Mouse (Mus musculus): ENCODE measurements around the gene Shc3. TPM values are rescaled to one million over a fixed set of nuclear protein-coding genes. Genes with fewer than 3 reads are reported as not detected.

Shc3 gene
- polyA plus RNA-seq (2016; fragmentation: Nextera tagmentation; extraction: Ambion mirVana) = 4.5 and 5.4 TPM in 2 replicates

- under 1% methylated on average over 36 of the region's 36 CpGs for WGBS
- 0 out of 2 replicates have a peak within 1 kb of the TSS, but pooled peaks have one; percentile 46 for H3K27ac ChIP-seq
- peak within 1 kb of the TSS; percentile 95 for H3K4me2 ChIP-seq (replicated peaks)
- no peaks in the 10 kb centered on the region for H3K9me3 ChIP-seq
- H3K4me3 ChIP-seq = peak within 1 kb of the TSS; percentile 33
- ATAC-seq (ENCODE audit: low FRiP score, low read depth) = peak; percentile 90
- H3K4me1 ChIP-seq = peaks cover 40% of the 10 kb centered on the region
- H3K36me3 ChIP-seq = no peaks in the 10 kb centered on the region
- H3K9ac ChIP-seq = peak within 1 kb of the TSS; percentile 55
- H3K27me3 ChIP-seq (replicated peaks) = peaks cover 39% of the 10 kb centered on the region
These were observed at the start of gene Shc3 for GRCm38 (mm10) chr13:51568911-51569684. Gene Shc3 (minus strand): TSS chr13:51569419.

DNA sequence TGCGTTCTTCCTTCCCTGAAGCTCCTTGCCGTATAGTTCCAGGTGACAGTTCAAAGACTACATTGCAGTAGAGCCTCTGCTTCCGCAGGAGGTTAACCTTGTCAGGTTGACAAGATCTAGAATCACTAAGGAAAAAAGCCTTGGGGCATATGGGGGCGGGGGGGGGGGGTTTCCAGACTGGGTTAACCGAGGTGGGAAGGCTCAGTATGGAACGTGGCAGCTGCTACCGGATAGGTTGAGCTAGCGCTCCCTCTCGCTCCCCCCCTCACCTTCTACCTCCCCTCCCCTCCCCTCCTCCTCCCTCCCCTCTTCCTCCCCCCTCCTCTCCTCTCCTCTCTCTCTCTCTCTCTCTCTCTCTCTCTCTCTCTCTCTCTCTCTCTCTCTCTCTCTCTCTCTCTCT, 49.4 kb upstream of the Shc3 start:
- Histone ChIP-seq H3K4me1 (peaks cover 4% of the 10 kb centered on the region; the same call in 1 of the 2 replicates), H3K27me3 (replicated peaks) (no peaks in the 10 kb centered on the region), H3K9ac (no peak overlapping the region), H3K4me2 (replicated peaks) (no peak overlapping the region), H3K4me3 (no peak overlapping the region), H3K27ac (no peak overlapping the region), H3K36me3 (no peaks in the 10 kb centered on the region), H3K9me3 (no peaks in the 10 kb centered on the region)
- 0 out of 2 replicates have a peak, but pooled peaks have one; percentile 50 for ATAC-seq (ENCODE audit: low FRiP score, low read depth)
- 19% methylated on average over 8 of the region's 9 CpGs for WGBS

- Histone ChIP-seq H3K27ac (no peak overlapping the region), H3K27me3 (replicated peaks) (no peaks in the 10 kb centered on the region), H3K4me1 (peaks cover 4% of the 10 kb centered on the region; the same call in 1 of the 2 replicates), H3K9me3 (no peaks in the 10 kb centered on the region), H3K4me2 (replicated peaks) (peak overlapping the region; percentile 31), H3K36me3 (no peaks in the 10 kb centered on the region), H3K4me3 (no peak overlapping the region), H3K9ac (no peak overlapping the region)
- WGBS = 19% methylated on average over 6 of the region's 6 CpGs
- ATAC-seq (ENCODE audit: low FRiP score, low read depth) = peak; percentile 44; the same call in 1 of the 2 replicates
These were observed 48.6 kb upstream of the Shc3 start for GRCm38 (mm10) chr13:51617861-51618260.

GRCm38 (mm10) chr13:51617306-51617705, 48.1 kb upstream of the Shc3 start:
- Histone ChIP-seq H3K9me3 (no peaks in the 10 kb centered on the region), H3K4me3 (no peak overlapping the region), H3K4me1 (peaks cover 4% of the 10 kb centered on the region; the same call in 1 of the 2 replicates), H3K4me2 (replicated peaks) (no peak overlapping the region), H3K27me3 (replicated peaks) (no peaks in the 10 kb centered on the region), H3K36me3 (no peaks in the 10 kb centered on the region), H3K27ac (no peak overlapping the region), H3K9ac (no peak overlapping the region)
- WGBS = 81% methylated on average over 1 of the region's 1 CpGs
- no peak for ATAC-seq (ENCODE audit: low FRiP score, low read depth)

DNA sequence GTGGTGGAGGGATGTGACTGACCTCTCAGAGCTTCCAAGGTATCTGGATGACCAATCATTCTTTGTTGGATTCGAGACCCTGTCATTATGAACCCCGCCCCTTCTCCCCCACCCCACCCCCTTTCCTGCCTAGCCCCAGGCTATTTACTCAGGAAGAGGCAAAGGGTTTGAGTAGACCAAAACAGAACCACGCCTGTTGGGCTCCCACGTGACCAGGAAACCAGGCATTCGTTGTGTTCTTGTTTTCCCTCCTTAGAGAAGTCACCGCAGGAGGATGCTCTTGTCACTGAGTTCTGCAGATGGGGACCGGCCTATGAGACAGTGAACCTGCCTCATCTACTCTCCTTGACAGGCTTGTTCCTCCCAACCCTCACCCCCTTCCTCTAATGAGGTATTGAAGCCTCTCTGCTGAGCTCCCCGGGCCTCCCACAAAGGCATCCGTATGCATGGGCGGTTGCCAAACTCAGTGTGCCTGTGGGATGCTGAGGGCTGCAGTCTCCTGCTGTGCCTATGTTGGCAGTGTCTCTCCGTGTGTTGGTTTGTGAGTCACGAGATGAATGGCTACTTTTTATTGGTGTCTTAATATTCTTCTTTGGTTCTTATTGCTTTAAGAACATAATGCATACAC, 47.3 kb upstream of the Shc3 start:
- H3K4me2 ChIP-seq (replicated peaks) = 0 out of 2 replicates have a peak overlapping the region, but pooled peaks have one; percentile 2
- no peaks in the 10 kb centered on the region for H3K27me3 ChIP-seq (replicated peaks)
- no peaks in the 10 kb centered on the region for H3K9me3 ChIP-seq
- no peak overlapping the region for H3K4me3 ChIP-seq
- peaks cover 4% of the 10 kb centered on the region; the same call in 1 of the 2 replicates for H3K4me1 ChIP-seq
- no peaks in the 10 kb centered on the region for H3K36me3 ChIP-seq
- no peak overlapping the region for H3K27ac ChIP-seq
- H3K9ac ChIP-seq = no peak overlapping the region
- ATAC-seq (ENCODE audit: low FRiP score, low read depth) = peak; percentile 61; the same call in 1 of the 2 replicates
- WGBS = 10% methylated on average over 12 of the region's 12 CpGs

GRCm38 (mm10) chr13:51615815-51616214, 46.6 kb upstream of the Shc3 start:
- ATAC-seq (ENCODE audit: low FRiP score, low read depth) = no peak
- no peaks in the 10 kb centered on the region for H3K9me3 ChIP-seq
- no peaks in the 10 kb centered on the region for H3K36me3 ChIP-seq
- H3K4me2 ChIP-seq (replicated peaks) = no peak overlapping the region
- H3K4me3 ChIP-seq = no peak overlapping the region
- no peak overlapping the region for H3K27ac ChIP-seq
- peaks cover 4% of the 10 kb centered on the region; the same call in 1 of the 2 replicates for H3K4me1 ChIP-seq
- no peak overlapping the region for H3K9ac ChIP-seq
- 72% methylated on average over 10 of the region's 10 CpGs for WGBS
- H3K27me3 ChIP-seq (replicated peaks) = no peaks in the 10 kb centered on the region

DNA sequence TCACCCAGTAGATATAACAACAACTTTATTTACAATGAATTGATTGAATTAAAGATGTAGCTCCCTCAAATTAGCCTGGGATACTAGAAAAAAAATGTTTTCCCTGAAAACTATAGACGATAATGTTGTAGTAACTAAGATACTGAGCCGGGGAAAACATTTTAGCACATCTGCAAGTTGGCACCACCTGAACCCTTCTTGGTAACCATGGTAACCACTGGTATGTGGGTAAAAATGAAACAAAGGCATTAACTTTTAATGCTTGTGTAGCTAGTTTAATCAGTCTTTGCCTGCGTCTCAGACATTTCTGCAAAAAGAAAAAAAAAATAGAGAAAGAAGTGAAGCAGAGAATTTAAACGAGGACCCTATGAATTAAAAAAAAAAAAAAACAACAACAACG, 42.3 kb upstream of the Shc3 start:
- no peak overlapping the region for H3K4me3 ChIP-seq
- H3K9me3 ChIP-seq = no peaks in the 10 kb centered on the region
- H3K4me2 ChIP-seq (replicated peaks) = no peak overlapping the region
- no peak for ATAC-seq (ENCODE audit: low FRiP score, low read depth)
- no peak overlapping the region for H3K27ac ChIP-seq
- peaks cover 4% of the 10 kb centered on the region; the same call in 1 of the 2 replicates for H3K4me1 ChIP-seq
- no peak overlapping the region for H3K9ac ChIP-seq
- no peaks in the 10 kb centered on the region for H3K27me3 ChIP-seq (replicated peaks)
- 60% methylated on average over 5 of the region's 5 CpGs for WGBS
- H3K36me3 ChIP-seq = no peaks in the 10 kb centered on the region

GRCm38 (mm10) chr13:51611060-51611459, 41.8 kb upstream of the Shc3 start:
- H3K27ac ChIP-seq = no peak overlapping the region
- H3K4me3 ChIP-seq = no peak overlapping the region
- H3K4me2 ChIP-seq (replicated peaks) = no peak overlapping the region
- H3K36me3 ChIP-seq = no peaks in the 10 kb centered on the region
- WGBS = 39% methylated on average over 9 of the region's 9 CpGs
- no peak for ATAC-seq (ENCODE audit: low FRiP score, low read depth)
- H3K9ac ChIP-seq = no peak overlapping the region
- no peaks in the 10 kb centered on the region for H3K27me3 ChIP-seq (replicated peaks)
- no peaks in the 10 kb centered on the region for H3K9me3 ChIP-seq
- H3K4me1 ChIP-seq = 0 out of 2 replicates have a peak, but pooled peaks cover under 1% of the 10 kb centered on the region

GRCm38 (mm10) chr13:51609231-51609630, 40.0 kb upstream of the Shc3 start:
- no peak for ATAC-seq (ENCODE audit: low FRiP score, low read depth)
- Histone ChIP-seq H3K36me3 (no peaks in the 10 kb centered on the region), H3K4me2 (replicated peaks) (no peak overlapping the region), H3K9me3 (no peaks in the 10 kb centered on the region), H3K27ac (no peak overlapping the region), H3K27me3 (replicated peaks) (no peaks in the 10 kb centered on the region), H3K9ac (no peak overlapping the region), H3K4me1 (no peaks in the 10 kb centered on the region), H3K4me3 (no peak overlapping the region)
- 92% methylated on average over 7 of the region's 7 CpGs for WGBS

DNA sequence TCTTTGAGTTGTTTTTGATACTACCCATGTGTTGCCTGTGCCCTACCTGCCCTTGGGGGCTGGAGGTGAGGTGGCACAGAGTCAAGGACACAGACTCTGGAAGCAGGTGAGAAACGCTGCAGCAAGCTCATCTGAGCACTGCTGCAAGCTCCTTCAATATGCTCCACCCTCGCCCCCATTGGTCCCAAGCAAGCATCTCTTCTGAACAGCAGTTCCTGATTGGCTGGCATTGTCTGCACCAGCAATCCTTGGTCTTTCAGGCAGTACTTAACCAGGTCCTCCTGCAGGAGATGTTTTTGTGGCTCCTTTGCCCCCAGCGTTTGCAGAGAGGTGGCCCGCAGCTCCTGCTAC, 34.6 kb upstream of the Shc3 start:
- no peak overlapping the region for H3K4me3 ChIP-seq
- ATAC-seq (ENCODE audit: low FRiP score, low read depth) = peak; percentile 25; the same call in 1 of the 2 replicates
- H3K9ac ChIP-seq = no peak overlapping the region
- no peaks in the 10 kb centered on the region for H3K36me3 ChIP-seq
- no peaks in the 10 kb centered on the region for H3K9me3 ChIP-seq
- no peak overlapping the region for H3K27ac ChIP-seq
- WGBS = 44% methylated on average over 4 of the region's 4 CpGs
- peak overlapping the region; percentile 45 for H3K4me2 ChIP-seq (replicated peaks)
- peaks cover 9% of the 10 kb centered on the region; the same call in 1 of the 2 replicates for H3K4me1 ChIP-seq
- H3K27me3 ChIP-seq (replicated peaks) = no peaks in the 10 kb centered on the region

DNA sequence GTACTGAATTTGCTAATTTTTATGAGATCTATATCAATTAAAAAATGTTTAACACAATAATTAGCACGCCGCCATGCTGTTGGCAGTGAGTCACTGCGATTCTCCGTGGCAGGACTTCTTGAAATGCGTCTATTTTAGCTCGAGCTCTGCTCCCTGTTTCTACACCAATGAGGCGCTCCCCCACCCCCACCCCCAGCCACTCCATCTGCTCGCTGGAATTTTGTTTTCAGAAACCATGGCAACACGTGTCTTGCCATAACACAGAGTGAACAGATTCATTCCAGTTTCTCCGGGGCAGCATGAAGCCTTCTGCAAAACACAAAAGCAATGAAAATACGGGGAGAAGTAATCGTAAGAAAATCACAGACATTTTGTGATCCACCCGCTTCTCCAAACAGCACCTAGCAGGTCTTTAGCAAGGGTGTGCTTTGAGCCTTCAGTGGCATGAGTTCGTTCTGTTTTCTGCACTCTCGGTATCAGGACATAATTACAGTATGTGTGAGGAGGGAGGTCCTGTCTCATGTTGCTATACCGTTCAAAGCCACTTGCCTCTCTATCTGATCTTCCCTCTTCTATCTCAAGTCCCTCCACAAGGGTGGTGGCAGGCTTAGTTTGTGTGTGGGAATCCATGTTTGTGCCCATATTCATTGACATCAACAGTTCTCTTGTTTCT, 34.1 kb upstream of the Shc3 start:
- ATAC-seq (ENCODE audit: low FRiP score, low read depth) = peak; percentile 76
- Histone ChIP-seq H3K4me3 (no peak overlapping the region), H3K9me3 (no peaks in the 10 kb centered on the region), H3K27ac (no peak overlapping the region), H3K27me3 (replicated peaks) (0 out of 2 replicates have a peak, but pooled peaks cover under 1% of the 10 kb centered on the region), H3K4me2 (replicated peaks) (peak overlapping the region; percentile 45), H3K4me1 (peaks cover 9% of the 10 kb centered on the region; the same call in 1 of the 2 replicates), H3K36me3 (no peaks in the 10 kb centered on the region), H3K9ac (no peak overlapping the region)
- 32% methylated on average over 16 of the region's 16 CpGs for WGBS

DNA sequence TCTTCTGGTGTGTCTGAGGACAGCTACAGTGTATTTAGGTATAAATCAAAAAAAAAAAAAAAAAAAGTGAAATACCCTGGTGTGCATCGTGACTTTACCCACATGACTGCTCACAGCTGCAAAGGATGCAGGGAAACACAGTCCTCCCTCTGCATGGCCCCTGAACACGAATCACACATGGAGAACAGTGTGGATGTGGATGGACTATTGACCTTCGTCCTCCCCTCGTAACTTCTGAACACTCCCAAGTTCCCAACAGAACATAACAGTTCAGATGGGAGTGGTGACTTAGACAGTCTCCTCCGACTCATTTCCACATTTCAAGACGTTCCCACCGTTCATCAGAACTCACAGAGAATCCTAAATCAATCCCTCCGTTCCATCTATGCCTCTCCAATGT, 33.5 kb upstream of the Shc3 start:
- Histone ChIP-seq H3K27ac (no peak overlapping the region), H3K27me3 (replicated peaks) (0 out of 2 replicates have a peak, but pooled peaks cover 5% of the 10 kb centered on the region), H3K9me3 (no peaks in the 10 kb centered on the region), H3K9ac (no peak overlapping the region), H3K4me3 (no peak overlapping the region), H3K4me2 (replicated peaks) (peak overlapping the region; percentile 45; the same call in 1 of the 2 replicates), H3K4me1 (peaks cover 9% of the 10 kb centered on the region; the same call in 1 of the 2 replicates), H3K36me3 (no peaks in the 10 kb centered on the region)
- ATAC-seq (ENCODE audit: low FRiP score, low read depth) = 0 out of 2 replicates have a peak, but pooled peaks have one; percentile 8
- 76% methylated on average over 8 of the region's 8 CpGs for WGBS

Data from neural tube, embryonic 12.5 days (tissue).